Mouse (Mus musculus) spleen, postnatal 10 days (tissue): Measurements from ENCODE around the gene Proser3.
"Not testable (repeated sequence)": the region's sequence is repeated elsewhere in the genome, so short reads cannot be mapped to it uniquely, and the experiment has no call there.

Source experiments
- DNase-seq, 2 experiments: peaks; one replicate each; pipeline ENCODE4 v3.0.0; 2021 to 2022; ENCODE audit warnings: low spot score in 2 of 2

The Proser3 gene

DNA sequence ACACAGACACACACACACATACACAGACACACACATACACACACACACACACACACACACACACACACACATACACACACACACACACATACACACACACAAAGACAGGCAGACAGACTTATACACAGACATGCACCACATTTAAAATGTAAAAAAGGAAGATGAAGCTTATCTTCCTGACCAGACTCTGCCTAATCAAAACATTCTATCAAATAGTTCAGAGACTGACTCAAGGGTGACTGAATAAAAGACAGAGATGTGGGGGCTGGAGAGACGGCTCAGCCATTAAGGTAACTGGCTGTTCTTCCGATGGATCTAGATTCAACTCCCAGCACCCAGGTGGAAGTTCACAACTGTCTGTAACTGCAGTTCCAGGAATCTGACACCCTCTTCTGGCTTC lies 7.8 kb downstream of the Proser3 start:
- DNase-seq, result no peak

- no peak for DNase-seq
Measured at GRCm38 (mm10) chr7:30540572-30540971, 11.5 kb downstream of the Proser3 start.

DNA sequence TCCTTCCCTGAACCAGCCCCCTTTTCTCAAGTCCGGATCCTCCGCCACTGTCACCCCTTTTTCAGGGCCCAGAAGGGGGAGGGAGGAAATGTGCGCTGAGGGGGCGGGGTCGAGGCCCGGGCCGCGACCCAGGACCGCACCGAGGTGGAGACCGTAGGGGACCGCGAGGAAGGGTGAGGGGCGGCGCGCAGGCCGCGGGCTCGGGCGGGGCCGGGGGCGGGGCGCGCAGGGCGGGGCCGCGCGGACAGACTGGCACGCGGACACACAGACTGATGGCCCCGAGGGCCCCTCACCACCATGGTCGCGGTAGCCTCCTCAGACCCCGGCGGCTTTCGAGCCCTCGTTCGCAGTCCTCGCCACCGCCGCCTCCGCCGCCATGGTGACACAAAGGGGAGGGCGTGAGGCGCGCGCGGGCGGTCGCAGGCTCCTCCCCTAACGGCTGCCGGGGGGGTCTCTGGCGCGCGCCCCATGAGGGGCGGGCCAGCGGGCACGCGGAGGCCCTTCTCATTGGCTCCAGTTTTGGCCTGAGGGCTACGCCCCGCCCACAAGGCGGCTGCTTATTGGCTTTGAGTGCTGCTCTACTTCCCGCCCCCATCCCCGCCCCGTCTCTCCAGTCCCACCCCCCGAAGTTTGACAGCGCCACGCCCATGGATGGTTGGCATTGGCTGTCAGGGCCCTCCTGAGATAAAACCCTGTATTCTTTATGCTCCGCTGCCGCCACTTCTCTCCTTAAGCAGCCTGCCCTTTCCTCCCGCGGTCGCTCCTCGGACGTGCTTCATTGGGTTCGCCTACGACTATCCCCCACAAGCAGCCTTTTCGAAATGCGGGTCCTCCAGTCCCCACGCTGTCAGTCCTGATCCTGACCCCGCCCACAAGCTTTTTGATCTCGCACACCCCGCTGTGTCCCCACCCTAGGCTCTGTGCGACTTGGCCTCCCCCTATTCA lies 17.2 kb downstream of the Proser3 start, which contains the start of gene Arhgap33:
Gene Arhgap33 (minus strand): TSS at position 428 of the 945 bp plus-strand sequence.
- peak; percentile 91 to 97 for DNase-seq

GRCm38 (mm10) chr7:30533941-30534632 lies 18.0 kb downstream of the Proser3 start:
- DNase-seq, result peak in 1 of 2 experiments; percentile 38

DNA sequence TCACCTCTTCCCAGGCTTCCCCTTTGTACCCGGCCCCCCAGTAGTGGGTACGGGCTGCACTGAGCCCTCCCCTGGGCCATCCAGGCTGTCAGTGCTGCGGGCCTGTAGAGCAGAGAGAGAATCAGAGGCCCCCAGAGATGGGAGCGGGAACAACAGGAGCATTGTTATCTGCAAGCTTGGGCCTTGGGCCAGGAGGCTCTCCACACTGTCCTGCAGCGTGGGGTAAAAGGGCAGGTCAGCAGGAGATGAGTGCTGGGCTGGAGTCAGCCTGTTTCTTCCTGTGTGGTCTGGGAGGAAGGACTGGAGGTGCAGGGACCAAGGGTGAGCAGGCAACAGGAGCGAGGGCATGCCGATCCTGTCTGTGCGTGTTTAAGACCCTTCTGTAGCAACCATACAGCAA lies 19.2 kb downstream of the Proser3 start:
- no peak for DNase-seq

DNA sequence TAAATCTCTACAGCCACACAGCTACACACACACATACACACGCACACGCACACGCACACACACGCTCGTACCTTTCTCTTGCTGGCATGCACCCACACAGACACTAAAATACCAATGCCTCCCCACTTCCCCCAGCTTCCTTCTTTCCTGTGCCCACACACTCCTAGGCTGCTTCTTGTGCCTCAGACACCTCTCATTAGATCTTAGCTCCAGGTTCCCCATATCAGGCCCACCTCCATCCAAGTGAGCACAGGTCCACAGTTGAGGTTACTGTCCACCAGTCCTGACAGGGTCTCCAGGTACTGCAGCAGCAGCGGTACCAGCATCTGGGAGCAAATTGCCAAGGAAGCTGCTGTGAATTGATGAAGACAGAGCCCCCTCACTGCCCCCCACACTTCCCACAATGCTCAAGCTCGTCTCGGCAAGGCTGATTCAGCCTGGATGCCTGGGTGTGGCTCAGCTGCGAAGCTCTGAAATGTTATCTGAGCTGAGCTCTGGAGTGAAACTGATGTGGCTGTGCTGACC lies 20.7 kb downstream of the Proser3 start:
- no peak for DNase-seq

- no peak for DNase-seq
Measured at GRCm38 (mm10) chr7:30526981-30527380, 25.1 kb downstream of the Proser3 start.

DNA sequence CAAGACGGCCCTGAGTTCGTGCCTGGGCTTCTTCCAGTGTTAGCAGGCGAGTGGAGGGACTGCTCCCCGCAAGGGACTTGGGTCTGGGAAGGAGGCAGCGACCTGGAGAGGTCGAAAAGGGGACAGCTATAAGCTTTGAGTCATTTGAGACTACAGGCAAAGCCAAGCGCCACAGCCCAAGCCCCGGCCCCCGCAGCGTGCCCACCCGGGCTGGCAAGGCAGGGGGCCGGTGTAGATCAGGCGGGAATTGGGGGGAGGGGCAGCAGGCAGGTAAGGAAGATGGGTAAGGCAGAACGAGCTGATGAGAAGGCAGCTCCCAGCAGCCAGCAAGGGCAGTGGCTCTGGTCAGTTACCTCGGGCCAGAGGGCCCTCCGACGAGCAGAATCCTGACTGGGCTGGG lies 25.7 kb downstream of the Proser3 start:
- DNase-seq, result no peak

- DNase-seq, result no peak
Measured at GRCm38 (mm10) chr7:30525954-30526353, 26.1 kb downstream of the Proser3 start.

DNA sequence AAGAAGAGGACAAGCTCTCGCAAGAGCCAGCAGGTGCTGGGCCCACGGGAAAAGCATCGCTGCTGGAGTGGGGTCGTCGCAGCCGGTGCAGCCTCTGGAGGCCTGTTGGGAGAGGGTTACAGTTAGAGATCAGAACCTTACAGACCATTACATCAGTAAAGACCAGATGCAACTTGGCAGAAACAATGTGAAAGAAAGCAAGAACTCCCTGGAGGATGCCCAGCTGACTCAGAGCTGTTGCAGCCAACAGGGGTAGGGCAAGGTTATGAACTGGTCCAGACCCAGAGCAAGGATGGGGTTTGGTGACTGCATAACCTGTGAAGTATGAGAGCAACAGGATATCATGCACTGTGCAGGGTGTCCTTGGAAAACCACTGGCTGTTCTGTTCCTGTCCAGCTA lies 27.6 kb downstream of the Proser3 start:
- no peak for DNase-seq

DNA sequence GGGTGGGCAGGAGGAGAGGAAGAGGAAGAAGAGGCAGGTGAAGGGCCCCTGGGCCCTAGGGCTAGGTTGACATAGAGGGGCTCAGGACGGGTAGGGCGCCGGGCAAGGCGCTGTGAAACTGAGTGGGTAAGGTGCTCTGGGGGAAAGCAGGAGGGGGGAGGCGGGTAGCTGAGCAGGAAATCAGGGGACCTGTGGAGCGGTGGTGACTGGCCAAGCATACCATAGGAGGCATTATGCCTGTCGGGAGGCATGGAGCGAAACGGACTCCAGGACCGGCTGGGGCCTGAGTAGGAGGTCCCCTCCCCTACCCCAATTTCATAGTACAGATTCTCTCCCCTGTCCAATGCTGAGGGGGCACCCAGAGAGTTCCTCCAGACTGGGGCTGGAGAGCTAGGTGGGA lies 29.2 kb downstream of the Proser3 start:
- no peak for DNase-seq

- DNase-seq, result no peak
Measured at GRCm38 (mm10) chr7:30520856-30521255, 31.2 kb downstream of the Proser3 start.

GRCm38 (mm10) chr7:30520396-30520795 lies 31.7 kb downstream of the Proser3 start:
- DNase-seq, result no peak

- no peak for DNase-seq
Measured at GRCm38 (mm10) chr7:30518325-30518724, 33.8 kb downstream of the Proser3 start.

GRCm38 (mm10) chr7:30515003-30515760 lies 36.9 kb downstream of the Proser3 start:
- DNase-seq, result no peak

DNA sequence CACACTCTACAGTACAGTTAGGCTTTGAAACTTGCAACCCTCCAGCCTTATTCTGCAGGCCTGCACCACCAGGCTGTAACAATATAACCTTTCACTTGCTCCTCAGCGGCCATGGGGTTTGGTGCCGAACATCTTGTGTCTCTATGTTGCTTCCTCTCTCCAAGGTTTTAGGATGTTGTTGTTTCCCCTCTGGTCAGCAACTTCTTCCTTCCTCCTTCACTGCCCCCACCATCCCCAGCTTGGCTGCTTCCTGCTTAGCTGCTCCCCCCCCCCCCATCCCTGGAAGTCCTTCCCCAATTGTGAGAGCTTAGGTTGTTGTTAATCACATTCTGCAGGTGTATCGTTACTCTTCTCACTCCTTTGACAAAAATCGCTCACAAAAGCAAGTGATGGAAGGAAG lies 44.0 kb downstream of the Proser3 start:
- DNase-seq, result no peak

DNA sequence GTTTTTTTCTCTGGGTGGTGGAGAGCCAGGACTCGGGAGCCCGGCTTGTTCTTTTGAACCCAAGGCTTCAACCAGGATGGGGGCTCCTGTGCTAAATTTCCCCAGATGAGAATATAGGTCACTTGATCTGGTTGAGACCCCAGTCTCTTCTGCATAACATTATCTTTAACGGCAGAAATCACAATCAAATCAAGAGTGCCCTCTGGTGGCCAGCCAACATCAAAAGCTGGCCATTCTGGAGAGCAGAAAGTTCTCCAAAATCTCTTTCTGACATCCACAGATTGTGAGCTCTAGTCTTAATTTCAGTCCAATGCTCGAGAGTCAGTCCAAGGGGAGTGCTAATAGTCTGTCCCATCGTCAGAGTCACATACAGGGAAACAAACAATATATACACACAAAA lies 50.9 kb downstream of the Proser3 start:
- not testable (repeated sequence) for DNase-seq

DNA sequence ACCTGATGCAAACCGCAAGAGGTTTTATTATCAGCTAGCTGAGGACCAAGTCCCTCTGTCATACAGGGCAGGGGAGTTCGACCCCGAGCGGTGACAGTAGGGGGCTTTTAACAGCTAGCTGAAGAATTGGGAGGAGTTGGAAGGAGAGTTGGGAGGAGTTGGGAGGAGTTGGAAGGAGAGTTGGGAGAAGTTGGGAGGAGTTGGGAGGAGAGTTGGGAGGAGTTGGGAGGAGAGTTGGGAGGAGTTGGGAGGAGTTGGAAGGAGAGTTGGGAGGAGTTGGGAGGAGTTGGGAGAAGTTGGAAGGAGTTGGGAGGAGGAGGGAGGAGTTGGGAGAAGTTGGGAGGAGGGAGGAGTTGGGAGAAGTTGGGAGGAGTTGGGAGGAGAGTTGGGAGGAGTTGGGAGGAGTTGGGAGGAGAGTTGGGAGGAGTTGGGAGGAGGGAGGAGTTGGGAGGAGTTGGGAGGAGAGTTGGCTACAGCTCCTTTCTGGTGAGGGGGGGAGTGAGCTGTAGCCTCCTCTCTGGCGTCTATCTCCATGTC lies 56.5 kb downstream of the Proser3 start:
- not testable (repeated sequence) for DNase-seq

GRCm38 (mm10) chr7:30493401-30493931 lies 58.6 kb downstream of the Proser3 start, which contains the start of gene Prodh2:
Prodh2 (plus strand) TSS chr7:30493622.
- DNase-seq, result no peak

DNA sequence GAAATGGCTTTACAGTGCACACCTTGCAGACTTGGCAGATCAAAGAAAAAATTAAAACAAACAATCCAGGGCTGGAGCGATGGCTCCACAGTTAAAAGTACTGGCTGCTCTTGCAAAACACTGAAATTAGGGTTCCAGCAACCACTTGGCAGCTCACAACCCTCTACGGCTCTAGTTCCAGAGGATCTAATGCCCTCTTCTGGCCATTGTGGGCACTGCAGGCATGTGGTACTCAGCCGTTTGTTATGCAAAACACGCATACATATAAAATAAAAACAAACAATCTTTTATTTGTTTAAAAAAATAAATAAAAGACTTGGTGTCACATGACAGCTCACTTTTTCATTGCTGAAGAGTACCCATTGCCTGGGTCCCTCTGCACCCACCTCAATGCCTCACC lies 59.3 kb downstream of the Proser3 start:
- DNase-seq, result peak; percentile 74 to 88

GRCm38 (mm10) chr7:30490957-30491307 lies 61.2 kb downstream of the Proser3 start:
- no peak for DNase-seq
